In the genomic region with DNA sequence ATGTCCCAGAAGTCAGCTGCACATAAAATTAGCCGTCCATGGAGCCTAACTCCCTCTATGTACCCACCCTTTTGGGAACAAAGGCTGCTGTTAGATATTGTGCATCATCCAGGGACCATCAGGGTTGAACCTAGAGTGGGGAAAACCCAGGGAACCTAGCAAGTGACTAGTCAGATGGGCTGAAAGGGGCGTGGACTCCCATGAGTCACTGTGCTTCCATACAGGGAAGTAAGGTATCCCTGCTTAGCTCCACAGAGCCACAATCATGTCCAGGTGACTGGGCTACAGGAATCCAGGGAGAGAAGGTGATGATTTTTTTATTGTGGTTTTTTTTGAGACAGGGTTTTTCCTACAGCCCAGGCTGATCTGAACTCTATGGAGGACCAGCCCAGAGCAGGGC, we compare ENCODE assay signal across 23 mouse cellular contexts. TPM values are rescaled to one million over a fixed set of nuclear protein-coding genes. Genes with fewer than 3 reads are reported as not detected.
DNase-seq lines count a peak whose midpoint lies in the region; ATAC-seq and TF ChIP-seq lines count a peak whose summit lies in the region.
"Had no signal": no experiment of that assay in that cellular context is flagged by ENCODE, and none has a peak within 500 bp of the region (broad histone marks: within the 10 kb centered on the region; RNA-seq: fewer than 3 reads in every experiment).

No protein-coding gene starts in this region.

- TF ChIP-seq RAD21 in CH12.LX (IDR thresholded peaks at IDR 0.05; ENCODE audit: low read depth, low read length): no peak

- TF ChIP-seq POLR2A in CH12.LX (IDR thresholded peaks at IDR 0.05; ENCODE audit: low read depth, low read length): 0 out of 2 replicates have a peak, but pooled peaks have one; percentile 35

- dilution Hi-C loops in CH12.LX (cut with MboI; ENCODE audit: extremely low pct_ligation_motif_present, extremely low pct_unique_long_range_greater_than_20kb, low sequenced_read_pairs): no loop called here

- 77% methylated on average over 2 of the region's 2 CpGs for WGBS in intestine, embryonic 15.5 days

- peak overlapping the region in 2 of 3 experiments; percentile 18 to 33 for H3K4me3 ChIP-seq in CH12.LX (replicated peaks in 1 of 3; ENCODE audit: low read depth in 2 of 3, low read length in 2 of 3, poor library complexity in 1 of 3)
- H3K4me3 ChIP-seq in intestine, embryonic 15.5 days (replicated peaks): no peak overlapping the region

- no peaks in the 10 kb centered on the region for H3K79me2 ChIP-seq in CH12.LX (replicated peaks; ENCODE audit: control insufficient read depth, extremely low read depth, insufficient read depth, poor library complexity, severe bottlenecking)

- no peak overlapping the region for H3K9ac ChIP-seq in CH12.LX (ENCODE audit: insufficient read depth, low read depth)
- no peak overlapping the region for H3K9ac ChIP-seq in intestine, embryonic 15.5 days

- DNase-seq in 3T3-L1 (ENCODE audit: low read depth, low spot score) (peak; percentile 44), CH12.LX (ENCODE audit: extremely low read depth) (peak; percentile 67)
- DNase-seq in c-Kit-positive CD71-positive TER-119-positive erythroid progenitor cells, embryonic 14.5 days (ENCODE audit: low spot score): no peak
- DNase-seq: adrenal gland, adult 2 months; adrenal gland, adult 8-10 months; adrenal gland, postnatal 10 days; adrenal gland, postnatal 14 days; adrenal gland, postnatal 25 days; adrenal gland, postnatal 36 days; B cell, adult 2 months; cerebellum, adult 11 months; cerebellum, adult 11-12 months; cerebellum, adult 18-20 months; cerebellum, adult 2 months; cerebellum, adult 8-10 months; cerebellum, adult 9-10 months had no signal

- peaks cover 11% of the 10 kb centered on the region for H3K27me3 ChIP-seq in CH12.LX (replicated peaks)
- no peaks in the 10 kb centered on the region for H3K27me3 ChIP-seq in intestine, embryonic 15.5 days (replicated peaks)
- H3K27me3 ChIP-seq: Patski had no signal

- peak overlapping the region; percentile 1; the same call in 1 of the 2 replicates for H3K4me2 ChIP-seq in CH12.LX (ENCODE audit: insufficient read depth, low read depth, poor library complexity, severe bottlenecking)
- no peak overlapping the region for H3K4me2 ChIP-seq in intestine, embryonic 15.5 days (replicated peaks)

- H3K9me3 ChIP-seq in CH12.LX (replicated peaks; ENCODE audit: low read length): peaks cover 2% of the 10 kb centered on the region
- no peaks in the 10 kb centered on the region for H3K9me3 ChIP-seq in intestine, embryonic 15.5 days
- H3K9me3 ChIP-seq: G1E had no signal

- no peak overlapping the region for H3K27ac ChIP-seq in CH12.LX (ENCODE audit: insufficient read depth, low read depth)
- H3K27ac ChIP-seq in intestine, embryonic 15.5 days: no peak overlapping the region

- no peak for TF ChIP-seq CTCF in CH12.LX (conservative IDR thresholded peaks at IDR 0.05 in 1 of 2, IDR thresholded peaks at IDR 0.05 in 1 of 2; ENCODE audit: low read depth in 2 of 2, low read length in 2 of 2)

- in situ Hi-C loops in CH12.LX (cut with MboI; ENCODE audit: low pct_ligation_motif_present, low pct_unique_long_range_greater_than_20kb, low sequenced_read_pairs): loop anchor here (5.0 kb wide), 2 partner anchors 37 to 67 kb away; a partner anchor contains a TSS

- 0 out of 2 replicates have a peak, but pooled peaks have one; percentile 38 for TF ChIP-seq EP300 in CH12.LX (IDR thresholded peaks at IDR 0.05; ENCODE audit: low read length)

- no peak for ATAC-seq in intestine, embryonic 15.5 days
- ATAC-seq: activated CD4-positive, CD25-positive, alpha-beta regulatory T cell, adult 4 months; CD4-positive, CD25-positive, alpha-beta regulatory T cell, adult 4 months; Patski had no signal

- H3K4me1 ChIP-seq in CH12.LX (ENCODE audit: control insufficient read depth in 1 of 2, insufficient read depth in 2 of 2): peaks cover 25 to 61% of the 10 kb centered on the region in 2 experiments
- peaks cover 24% of the 10 kb centered on the region for H3K4me1 ChIP-seq in intestine, embryonic 15.5 days (replicated peaks)

- H3K36me3 ChIP-seq in CH12.LX (replicated peaks in 1 of 2; ENCODE audit: control insufficient read depth in 1 of 2, insufficient read depth in 1 of 2, low read length in 1 of 2): no peaks in the 10 kb centered on the region
- no peaks in the 10 kb centered on the region for H3K36me3 ChIP-seq in intestine, embryonic 15.5 days
- H3K36me3 ChIP-seq: G1E had no signal

TF ChIP-seq in CH12.LX, 34 proteins besides CTCF, POLR2A, EP300 and RAD21:
- TF ChIP-seq TBP (conservative IDR thresholded peaks at IDR 0.05; ENCODE audit: low read depth, low read length): 0 out of 2 replicates have a peak, but pooled peaks have one; percentile 9
- TF ChIP-seq ETS1 (conservative IDR thresholded peaks at IDR 0.05; ENCODE audit: low read depth, low read length): 0 out of 2 replicates have a peak, but pooled peaks have one; percentile 22
- no peak for TF ChIP-seq E2F4 (IDR thresholded peaks at IDR 0.05; ENCODE audit: insufficient replicate concordance, low read depth, low read length)
- no peak for TF ChIP-seq POLR2AphosphoS2 (IDR thresholded peaks at IDR 0.05; ENCODE audit: low read depth, low read length)
- peak; percentile 25; the same call in 1 of the 2 replicates for TF ChIP-seq BHLHE40 (IDR thresholded peaks at IDR 0.05; ENCODE audit: low read depth, low read length)
- TF ChIP-seq MEF2A (IDR thresholded peaks at IDR 0.05; ENCODE audit: borderline replicate concordance, low read depth, low read length): peak; percentile 36; the same call in 1 of the 2 replicates
- TF ChIP-seq MXI1 (IDR thresholded peaks at IDR 0.05; ENCODE audit: low read depth, low read length): no peak
- TF ChIP-seq MAFK (IDR thresholded peaks at IDR 0.05; ENCODE audit: insufficient replicate concordance, low read length): no peak
- TF ChIP-seq CHD1 (IDR thresholded peaks at IDR 0.05; ENCODE audit: low read depth, low read length): no peak
- TF ChIP-seq TCF12 (IDR thresholded peaks at IDR 0.05; ENCODE audit: low read depth, low read length): peak; percentile 35; the same call in 1 of the 2 replicates
- TF ChIP-seq ZNF384 (IDR thresholded peaks at IDR 0.05; ENCODE audit: low read depth, low read length): no peak
- peak; percentile 61 for TF ChIP-seq ELF1 (IDR thresholded peaks at IDR 0.05; ENCODE audit: low read depth, low read length)
- TF ChIP-seq RCOR1 (conservative IDR thresholded peaks at IDR 0.05; ENCODE audit: low read depth, low read length): no peak

RNA-seq across cellular contexts. Expression of a gene that starts 10.9 kb away (rescaled TPM):
- total RNA-seq in CH12.LX (2012; rRNA removed) (0.21 and 0.55 TPM in 2 replicates), CH12.LX (2014; rRNA removed) (0.08 TPM in 2 replicates)
- polyA plus RNA-seq in CH12.LX (2012; ENCODE audit: insufficient read length, low read depth): 0.17 and 0.22 TPM in 2 replicates
- polyA plus RNA-seq in intestine, embryonic 15.5 days (2015; fragmentation: Nextera tagmentation; extraction: Ambion mirVana): 0.60 and 0.88 TPM in 2 replicates
- total RNA-seq: adrenal gland, adult 18-20 months; adrenal gland, adult 8-10 months; adrenal gland, postnatal 14 days; adrenal gland, postnatal 25 days; adrenal gland, postnatal 36 days; MEL had no signal
- polyA plus RNA-seq: activated CD4-positive, CD25-positive, alpha-beta regulatory T cell, adult 4 months; G1E; Patski had no signal

RNA-seq across cellular contexts. Expression of a gene that starts 32.4 kb away (rescaled TPM):
- total RNA-seq in CH12.LX (2012; rRNA removed) (34.9 and 53.0 TPM in 2 replicates), CH12.LX (2014; rRNA removed) (5.5 and 5.8 TPM in 2 replicates)
- 8.3 and 9.0 TPM in 2 replicates for polyA plus RNA-seq in CH12.LX (2012; ENCODE audit: insufficient read length, low read depth)
- 32.8 and 35.6 TPM in 2 replicates for polyA plus RNA-seq in intestine, embryonic 15.5 days (2015; fragmentation: Nextera tagmentation; extraction: Ambion mirVana)
- total RNA-seq: MEL had no signal
- polyA plus RNA-seq: G1E had no signal

RNA-seq across cellular contexts. Expression of a gene that starts 37.1 kb away (rescaled TPM):
- total RNA-seq in CH12.LX (2012; rRNA removed) (0.21 and 0.25 TPM in 2 replicates), CH12.LX (2014; rRNA removed) (not detected in 2 replicates)
- not detected in 2 replicates for polyA plus RNA-seq in CH12.LX (2012; ENCODE audit: insufficient read length, low read depth)
- polyA plus RNA-seq in intestine, embryonic 15.5 days (2015; fragmentation: Nextera tagmentation; extraction: Ambion mirVana): 0.10 and 0.16 TPM in 2 replicates
- total RNA-seq: adrenal gland, adult 18-20 months; adrenal gland, postnatal 14 days; adrenal gland, postnatal 25 days; adrenal gland, postnatal 36 days; MEL had no signal
- polyA plus RNA-seq: activated CD4-positive, CD25-positive, alpha-beta regulatory T cell, adult 4 months; CD4-positive, CD25-positive, alpha-beta regulatory T cell, adult 4 months; G1E had no signal
